Mouse (Mus musculus) Muller cell, postnatal 12 days (primary cell): ENCODE measurements around the gene Gm826.

Experiments
- DNase-seq: peaks from one replicate; pipeline ENCODE4 v3.0.0-alpha.2; 2015; ENCODE audit errors: inconsistent ontology term

Gm826 gene

GRCm38 (mm10) chr2:160288538-160289151 lies 45.3 kb downstream of the Gm826 start:
- no peak for DNase-seq

- DNase-seq, result no peak
These were observed 57.9 kb downstream of the Gm826 start for GRCm38 (mm10) chr2:160275959-160276657.

GRCm38 (mm10) chr2:160267828-160268453 lies 66.0 kb downstream of the Gm826 start:
- no peak for DNase-seq

- DNase-seq, result no peak
These were observed 70.1 kb downstream of the Gm826 start for GRCm38 (mm10) chr2:160263861-160264260.

- peak; percentile 12 for DNase-seq
These were observed 72.4 kb downstream of the Gm826 start for GRCm38 (mm10) chr2:160261538-160261937.
